Mouse (Mus musculus): ENCODE results near the gene Rab3ip.

DNA sequence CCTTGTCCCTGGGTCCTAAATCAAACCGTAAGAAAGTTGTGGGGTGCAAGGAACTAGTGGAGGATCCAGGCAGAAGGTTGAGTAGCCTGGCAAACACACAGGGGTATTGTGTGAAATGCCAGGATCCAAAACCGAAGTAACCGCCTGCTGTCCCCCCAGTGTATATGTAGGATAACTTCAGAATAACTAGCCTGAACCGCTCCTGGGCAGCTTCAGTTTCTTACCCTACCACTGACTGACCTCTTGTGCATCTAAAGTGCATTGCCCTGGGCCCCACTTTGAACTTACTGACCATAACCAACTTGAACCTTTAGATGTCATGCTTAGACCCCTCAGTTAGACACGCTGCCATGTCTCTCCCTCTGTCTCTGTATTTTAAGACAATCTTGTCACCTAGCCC is 44.6 kb upstream of the Rab3ip start:
- TF ChIP-seq POLR2A (IDR thresholded peaks at IDR 0.05; ENCODE audit: control insufficient read depth, extremely low read depth, insufficient read depth, low read length, poor library complexity) = no peak
- TF ChIP-seq CTCF (IDR thresholded peaks at IDR 0.05; ENCODE audit: borderline replicate concordance, control insufficient read depth, extremely low read depth, insufficient read depth, low read length, poor library complexity) = no peak
